17 mouse cellular contexts compared by ENCODE assay signal in the genomic region with DNA sequence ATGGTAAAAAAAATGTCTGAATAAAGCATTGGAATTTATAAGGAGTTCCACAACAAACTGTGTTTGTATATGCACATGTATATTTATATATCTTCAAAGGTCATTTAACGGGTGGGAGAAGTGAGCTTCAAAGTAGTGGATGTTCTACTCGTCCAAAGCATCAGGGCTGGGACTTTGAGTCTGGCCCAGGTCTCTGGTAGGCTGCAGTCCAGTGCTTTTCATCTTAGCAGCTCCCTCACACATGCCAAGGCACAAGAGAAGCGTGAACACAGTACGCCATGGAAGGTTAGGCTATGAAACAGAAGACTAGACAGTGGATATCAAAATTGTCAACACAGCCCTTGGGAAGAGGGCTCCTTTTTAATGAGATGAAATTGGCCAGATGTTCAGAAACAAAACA. TPM values are rescaled to one million over a fixed set of nuclear protein-coding genes. Genes with fewer than 3 reads are reported as not detected.
DNase-seq lines count a peak whose midpoint lies in the region; ATAC-seq and TF ChIP-seq lines count a peak whose summit lies in the region.
"Had no signal": no experiment of that assay in that cellular context is flagged by ENCODE, and none has a peak within 500 bp of the region (broad histone marks: within the 10 kb centered on the region; RNA-seq: fewer than 3 reads in every experiment).

No protein-coding gene starts in this region.

- DNase-seq in heart, adult 11 months: peak; percentile 57
- no peak for DNase-seq in heart, postnatal 14 days
- peak; percentile 4 for DNase-seq in brain, embryonic 14.5 days (ENCODE audit: low read depth)
- no peak for DNase-seq in hindbrain, embryonic 14.5 days (ENCODE audit: low spot score)
- DNase-seq in midbrain, embryonic 14.5 days: no peak
- no peak for DNase-seq in stomach, postnatal 0 days (ENCODE audit: low spot score)
- no peak for DNase-seq in left cerebral cortex, adult 2 months (ENCODE audit: extremely low spot score in 1 of 2, low spot score in 2 of 2)
- no peak for DNase-seq in left cerebral cortex, adult 9 months (ENCODE audit: low spot score in 2 of 2)
- DNase-seq: cerebellum, adult 11-12 months; heart, postnatal 4 days; kidney, adult 8-10 months; lung, postnatal 36 days; right cerebral cortex, postnatal 14 days had no signal

- no peak overlapping the region for H3K27ac ChIP-seq in hindbrain, embryonic 14.5 days
- H3K27ac ChIP-seq in midbrain, embryonic 14.5 days (replicated peaks; ENCODE audit: low read depth, low read length): no peak overlapping the region
- no peak overlapping the region for H3K27ac ChIP-seq in stomach, postnatal 0 days (replicated peaks)
- H3K27ac ChIP-seq in left cerebral cortex, adult 2 months: no peak overlapping the region
- H3K27ac ChIP-seq: heart, embryonic 10.5 days; limb, embryonic 15.5 days had no signal

- H3K9me3 ChIP-seq in hindbrain, embryonic 14.5 days (ENCODE audit: control insufficient read depth, low read length): no peaks in the 10 kb centered on the region
- H3K9me3 ChIP-seq in midbrain, embryonic 14.5 days (ENCODE audit: control insufficient read depth, low read length): no peaks in the 10 kb centered on the region
- H3K9me3 ChIP-seq in stomach, postnatal 0 days (ENCODE audit: control insufficient read depth, low read length): no peaks in the 10 kb centered on the region
- H3K9me3 ChIP-seq: heart, embryonic 10.5 days; limb, embryonic 15.5 days had no signal

- no peak for TF ChIP-seq EP300 in stomach, postnatal 0 days (optimal IDR thresholded peaks at IDR 0.05)

- peaks cover 26% of the 10 kb centered on the region for H3K4me1 ChIP-seq in hindbrain, embryonic 14.5 days (replicated peaks; ENCODE audit: control insufficient read depth, insufficient read depth, low read length)
- peaks cover 25% of the 10 kb centered on the region for H3K4me1 ChIP-seq in midbrain, embryonic 14.5 days (ENCODE audit: control insufficient read depth, insufficient read depth, low read length)
- no peaks in the 10 kb centered on the region for H3K4me1 ChIP-seq in stomach, postnatal 0 days (replicated peaks; ENCODE audit: control insufficient read depth, insufficient read depth)

- no peaks in the 10 kb centered on the region for H3K36me3 ChIP-seq in hindbrain, embryonic 14.5 days (replicated peaks; ENCODE audit: control insufficient read depth, insufficient read depth)
- no peaks in the 10 kb centered on the region for H3K36me3 ChIP-seq in midbrain, embryonic 14.5 days (ENCODE audit: control insufficient read depth, insufficient read depth, low read length)
- no peaks in the 10 kb centered on the region for H3K36me3 ChIP-seq in stomach, postnatal 0 days (ENCODE audit: control insufficient read depth, insufficient read depth, low read length)
- H3K36me3 ChIP-seq: heart, embryonic 10.5 days; limb, embryonic 15.5 days had no signal

- TF ChIP-seq POLR2A in brain, embryonic 14.5 days (IDR thresholded peaks at IDR 0.05; ENCODE audit: borderline replicate concordance, extremely low read depth, insufficient read depth, insufficient read length, poor library complexity, severe bottlenecking): no peak

- no peaks in the 10 kb centered on the region for H3K27me3 ChIP-seq in hindbrain, embryonic 14.5 days (ENCODE audit: control insufficient read depth, insufficient read depth, low read length)
- H3K27me3 ChIP-seq in midbrain, embryonic 14.5 days (ENCODE audit: control insufficient read depth, insufficient read depth, low read length): peaks cover 4% of the 10 kb centered on the region; the same call in 1 of the 2 replicates
- no peaks in the 10 kb centered on the region for H3K27me3 ChIP-seq in stomach, postnatal 0 days (ENCODE audit: control insufficient read depth, insufficient read depth, low read length)
- H3K27me3 ChIP-seq: limb, embryonic 15.5 days had no signal

- 71% methylated on average over 4 of the region's 4 CpGs for WGBS in hindbrain, embryonic 14.5 days
- WGBS in midbrain, embryonic 14.5 days: 73% methylated on average over 4 of the region's 4 CpGs
- 63% methylated on average over 4 of the region's 4 CpGs for WGBS in stomach, postnatal 0 days

- ATAC-seq in hindbrain, embryonic 14.5 days (ENCODE audit: low FRiP score): no peak
- ATAC-seq in midbrain, embryonic 14.5 days (ENCODE audit: low FRiP score, low TSS enrichment): no peak
- no peak for ATAC-seq in stomach, postnatal 0 days (ENCODE audit: low FRiP score, low TSS enrichment)

- H3K4me3 ChIP-seq in hindbrain, embryonic 14.5 days (replicated peaks; ENCODE audit: low read length): peak overlapping the region; percentile 83; the same call in 1 of the 2 replicates
- peak overlapping the region; percentile 98; the same call in 1 of the 2 replicates for H3K4me3 ChIP-seq in midbrain, embryonic 14.5 days (replicated peaks; ENCODE audit: low read depth, low read length)
- H3K4me3 ChIP-seq in stomach, postnatal 0 days (ENCODE audit: low read depth, low read length): no peak overlapping the region
- H3K4me3 ChIP-seq in left cerebral cortex, adult 2 months: no peak overlapping the region
- H3K4me3 ChIP-seq: heart, embryonic 10.5 days; limb, embryonic 15.5 days had no signal

- H3K9ac ChIP-seq in hindbrain, embryonic 14.5 days: peak overlapping the region; percentile 6; the same call in 1 of the 2 replicates
- H3K9ac ChIP-seq in midbrain, embryonic 14.5 days (replicated peaks; ENCODE audit: low read length): no peak overlapping the region
- no peak overlapping the region for H3K9ac ChIP-seq in stomach, postnatal 0 days (ENCODE audit: low read length)
- H3K9ac ChIP-seq: limb, embryonic 15.5 days had no signal

- intact Hi-C loops in heart, postnatal 14 days (cut with DNase I): no loop called here
- intact Hi-C loops in left cerebral cortex, adult 2 months (cut with DNase I): loop anchor here (5.0 kb wide), 1 partner anchor 72 kb away; the partner anchor contains the start of gene Rsrp1

- TF ChIP-seq CTCF in brain, embryonic 14.5 days (IDR thresholded peaks at IDR 0.05; ENCODE audit: borderline replicate concordance, extremely low read depth, insufficient read depth, insufficient read length): no peak
- no peak for TF ChIP-seq CTCF in stomach, postnatal 0 days (IDR thresholded peaks at IDR 0.05; ENCODE audit: low read depth)
- TF ChIP-seq CTCF in left cerebral cortex, adult 2 months (IDR thresholded peaks at IDR 0.05): no peak

- peak overlapping the region; percentile 76 for H3K4me2 ChIP-seq in hindbrain, embryonic 14.5 days (replicated peaks)
- peak overlapping the region; percentile 59 for H3K4me2 ChIP-seq in midbrain, embryonic 14.5 days (ENCODE audit: low read length)
- no peak overlapping the region for H3K4me2 ChIP-seq in stomach, postnatal 0 days (replicated peaks; ENCODE audit: low read depth)

RNA-seq across cellular contexts. Expression of gene Maco1, which starts 2.6 kb away (rescaled TPM):
- 10 to 100 TPM; 22.1 to 25.5 TPM for total RNA-seq in heart, postnatal 14 days (2021)
- 59.2 and 79.2 TPM in 2 replicates for polyA plus RNA-seq in brain, embryonic 14.5 days (2012; rRNA removed)
- polyA plus RNA-seq in hindbrain, embryonic 14.5 days (2014; fragmentation: Nextera tagmentation; extraction: Ambion mirVana): 83.2 and 93.2 TPM in 2 replicates
- 100 and 102 TPM in 2 replicates for polyA plus RNA-seq in midbrain, embryonic 14.5 days (2014; fragmentation: Nextera tagmentation; extraction: Ambion mirVana)
- polyA plus RNA-seq in stomach, postnatal 0 days (2015; fragmentation: Nextera tagmentation; extraction: Ambion mirVana): 20.8 and 24.1 TPM in 2 replicates
- 10 to 100 TPM; 52.4 to 54.2 TPM for total RNA-seq in left cerebral cortex, adult 2 months (2021)

RNA-seq across cellular contexts. Expression of gene Rhd, which starts 13.8 kb away (rescaled TPM):
- 1 to 10 TPM; 2.5 TPM for total RNA-seq in heart, postnatal 14 days (2021)
- 0.53 and 0.57 TPM in 2 replicates for polyA plus RNA-seq in brain, embryonic 14.5 days (2012; rRNA removed)
- 0.75 and 1.4 TPM in 2 replicates for polyA plus RNA-seq in hindbrain, embryonic 14.5 days (2014; fragmentation: Nextera tagmentation; extraction: Ambion mirVana)
- 0.54 and 0.61 TPM in 2 replicates for polyA plus RNA-seq in midbrain, embryonic 14.5 days (2014; fragmentation: Nextera tagmentation; extraction: Ambion mirVana)
- 0.47 TPM in 2 replicates for polyA plus RNA-seq in stomach, postnatal 0 days (2015; fragmentation: Nextera tagmentation; extraction: Ambion mirVana)
- total RNA-seq in left cerebral cortex, adult 2 months (2021): not detected
- total RNA-seq: gastrocnemius, adult 18-20 months; layer of hippocampus, adult 18-20 months had no signal

Comparison
In these comparisons a context has a peak if more than half of its experiments do, and no peak if none do; other contexts are left out.
1. DNase-seq: peak in heart, adult 11 months (single experiment) and brain, embryonic 14.5 days (single experiment); none in heart, postnatal 14 days (0 of 2), hindbrain, embryonic 14.5 days (single experiment), midbrain, embryonic 14.5 days (single experiment), stomach, postnatal 0 days (single experiment), left cerebral cortex, adult 2 months (0 of 2) and left cerebral cortex, adult 9 months (0 of 2).
2. H3K4me3 ChIP-seq: peak in hindbrain, embryonic 14.5 days (single experiment) and midbrain, embryonic 14.5 days (single experiment); none in stomach, postnatal 0 days (single experiment) and left cerebral cortex, adult 2 months (single experiment).